Mouse (Mus musculus) monocyte, adult 5-6 weeks (primary cell): ENCODE results near the gene F2rl1. TPM values are rescaled to one million over a fixed set of nuclear protein-coding genes. Genes with fewer than 3 reads are reported as not detected.
A peak's percentile ranks its signal among the peaks of the same experiment; 100 is the strongest.

ENCODE experiments used
- ATAC-seq: fragments of 153-309, 156-312 bp; replicated peaks from 2 replicates; pipeline ENCODE4 v1.8.0; 2017; ENCODE audit warnings: mild to moderate bottlenecking; ENCODE audit not compliant: low TSS enrichment, insufficient number of reproducible peaks, severe bottlenecking, poor library complexity, low FRiP score
- total RNA-seq: library from RNA; stranded (forward); fragments of 200-1000, 200-491, 200-594 nt; gene quantifications from 3 replicates; pipeline ENCODE4 v1.2.3, GENCODE M21; 2017

F2rl1 gene
- 1.4 to 5.0 TPM (median 1.9 TPM) in 3 replicates for total RNA-seq

GRCm38 (mm10) chr13:95524674-95525491 is at the start of gene F2rl1:
Gene F2rl1, minus strand, starts transcription at chr13:95525227.
- 0 out of 2 replicates have a peak, but pooled peaks have one; percentile 14 for ATAC-seq

- ATAC-seq = no peak
These were observed 45.9 kb upstream of the F2rl1 start for GRCm38 (mm10) chr13:95570877-95571276.

DNA sequence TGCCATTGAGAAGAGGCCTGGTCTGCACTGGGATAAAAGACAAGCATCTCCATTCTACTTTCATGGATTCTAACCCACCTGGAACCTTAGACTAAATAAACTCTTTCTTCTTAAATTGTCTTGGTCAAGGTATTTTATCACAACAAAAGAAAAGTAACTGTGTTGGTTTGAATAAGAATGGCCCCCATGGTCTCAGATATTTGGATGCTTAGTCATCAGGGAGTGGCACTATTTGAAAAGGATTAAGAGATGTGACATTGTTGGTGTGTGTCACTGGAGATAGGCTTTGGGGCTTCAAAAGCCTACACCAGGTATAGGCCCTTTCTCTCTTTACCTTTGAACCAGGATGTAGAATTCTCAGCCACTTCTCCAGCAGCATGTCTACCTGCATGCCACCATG is 44.3 kb upstream of the F2rl1 start:
- ATAC-seq = no peak

DNA sequence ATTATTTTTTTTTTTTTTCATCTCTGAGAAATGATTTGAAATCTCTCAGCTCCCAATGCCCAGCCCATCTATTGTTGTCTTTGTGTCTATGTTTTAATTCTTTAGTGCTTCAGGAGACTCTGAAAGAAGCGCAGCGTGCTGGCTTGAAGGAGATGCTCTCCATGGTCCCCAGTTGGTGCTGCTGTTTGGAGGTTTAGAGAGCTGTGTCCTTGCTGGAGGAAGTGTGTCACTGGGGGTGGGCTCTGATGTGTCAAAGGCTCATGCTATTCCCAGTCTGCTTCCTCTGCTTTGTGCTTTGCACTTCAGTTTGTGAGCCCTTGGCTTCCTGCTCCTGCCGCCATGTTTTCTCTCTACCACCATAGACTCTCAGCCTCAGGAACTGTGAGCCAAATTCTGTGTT is 43.3 kb upstream of the F2rl1 start:
- no peak for ATAC-seq

DNA sequence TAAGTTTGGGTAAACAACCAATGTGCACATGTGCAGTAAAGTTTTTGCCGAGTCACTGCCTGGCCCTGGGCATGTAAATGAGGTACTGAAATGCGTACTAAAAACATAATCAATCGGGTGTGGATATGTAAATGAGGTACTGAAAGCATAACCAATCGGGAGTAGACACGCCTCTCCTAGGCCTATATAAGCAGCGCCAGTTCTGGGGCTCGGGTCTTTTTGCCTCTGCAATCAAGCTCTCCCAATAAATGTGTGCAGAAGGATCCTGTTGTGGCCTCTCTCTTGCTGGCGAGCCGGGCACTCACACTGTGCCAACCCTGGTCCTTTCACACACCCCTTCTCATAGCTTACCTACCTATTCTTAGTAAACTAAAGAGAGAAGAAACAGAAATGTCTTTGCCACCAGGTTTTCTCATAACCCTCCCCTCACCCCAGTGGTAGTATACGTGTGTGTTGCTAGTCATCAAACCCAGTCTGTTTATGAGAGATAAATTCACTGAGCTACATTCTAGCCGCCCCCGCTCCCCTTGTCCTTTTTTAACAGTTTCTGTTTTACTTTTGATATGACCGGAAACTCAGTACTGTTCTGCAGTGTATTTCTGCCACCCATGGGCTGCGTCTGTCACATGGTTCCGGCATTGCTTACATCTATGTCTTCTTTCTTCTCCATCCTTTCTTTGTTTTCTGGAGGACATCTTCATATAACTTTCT is 42.0 kb upstream of the F2rl1 start:
- 0 out of 2 replicates have a peak, but pooled peaks have one; percentile 9 for ATAC-seq

DNA sequence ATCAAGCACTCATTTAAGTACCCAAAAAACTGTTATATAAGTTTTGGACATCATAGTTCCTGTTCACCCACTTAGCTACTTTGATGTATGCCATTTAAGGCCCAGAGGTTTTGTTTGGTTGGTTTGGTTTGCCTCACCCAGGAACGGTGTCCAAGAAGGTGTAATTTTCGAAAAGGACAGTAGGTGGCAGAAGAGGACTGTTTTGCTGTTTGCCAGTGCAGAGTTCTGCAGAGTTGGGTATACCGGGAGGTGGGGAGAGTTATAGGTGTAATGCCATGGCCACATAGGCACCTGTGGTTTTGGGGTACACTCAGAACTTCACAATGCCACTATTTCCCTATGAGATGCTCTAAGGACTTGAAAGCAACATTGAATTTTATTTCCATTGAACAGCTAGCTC is 38.7 kb upstream of the F2rl1 start:
- peak; percentile 80 for ATAC-seq

- no peak for ATAC-seq
These were observed 38.1 kb upstream of the F2rl1 start for GRCm38 (mm10) chr13:95563066-95563610.

GRCm38 (mm10) chr13:95557326-95557725 is 32.3 kb upstream of the F2rl1 start:
- ATAC-seq = no peak

DNA sequence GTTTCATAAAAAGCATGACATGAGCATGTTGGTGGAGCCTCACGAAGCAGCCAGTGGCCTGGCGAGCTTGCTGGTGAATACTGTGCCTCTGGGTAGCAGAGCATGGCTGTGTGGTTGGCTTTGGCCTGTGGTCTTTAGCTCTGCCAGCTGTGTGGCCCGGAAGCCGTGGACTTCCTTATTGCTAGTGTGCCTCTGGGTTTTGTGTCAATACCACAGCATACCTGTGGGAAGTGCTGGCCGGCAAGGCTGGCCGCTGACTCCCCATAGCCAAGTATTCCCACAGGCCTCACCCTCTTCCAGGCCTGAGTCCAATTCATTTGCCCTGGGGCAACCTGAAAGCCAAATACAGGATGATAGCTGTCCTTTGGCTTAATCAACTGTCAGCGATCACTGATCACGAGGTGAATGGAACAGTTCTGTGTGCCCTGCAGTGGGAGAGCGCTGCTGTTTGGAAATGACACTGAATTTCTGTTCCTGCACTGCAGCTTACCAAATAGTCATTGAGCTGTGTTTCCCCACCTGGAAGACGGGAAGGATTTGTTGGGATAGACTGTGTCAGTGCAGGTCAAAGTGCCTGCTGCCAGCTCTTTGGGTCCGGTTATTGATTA is 29.0 kb upstream of the F2rl1 start:
- ATAC-seq = peak; percentile 53; the same call in 1 of the 2 replicates

GRCm38 (mm10) chr13:95550636-95551370 is 25.8 kb upstream of the F2rl1 start:
- no peak for ATAC-seq

- ATAC-seq = no peak
These were observed 24.4 kb upstream of the F2rl1 start for GRCm38 (mm10) chr13:95549421-95549820.

GRCm38 (mm10) chr13:95548856-95549255 is 23.8 kb upstream of the F2rl1 start:
- ATAC-seq = no peak

DNA sequence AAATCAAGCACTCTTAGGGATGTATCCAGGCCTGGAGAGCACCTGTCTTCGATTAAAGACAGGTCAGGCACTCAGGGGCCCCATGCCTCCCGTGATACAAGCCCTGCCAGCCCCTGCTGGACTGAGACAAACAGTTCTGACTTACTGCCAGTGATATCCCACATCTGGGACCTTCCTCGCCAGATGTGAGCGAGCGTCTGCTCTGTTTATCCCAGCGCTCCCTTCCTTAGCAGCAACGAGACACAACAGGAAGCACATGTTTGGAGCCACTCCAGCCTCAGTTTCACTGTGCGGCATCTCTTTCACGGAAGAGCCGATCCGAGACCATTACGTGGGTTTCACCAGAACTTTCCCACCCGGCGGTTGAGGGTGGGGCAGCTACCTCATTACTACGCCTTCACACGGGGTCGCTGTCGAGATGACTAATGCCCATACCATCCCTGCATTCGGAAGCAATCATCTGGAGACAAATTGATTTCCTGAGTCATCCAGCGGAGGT is 23.3 kb upstream of the F2rl1 start:
- ATAC-seq = no peak

DNA sequence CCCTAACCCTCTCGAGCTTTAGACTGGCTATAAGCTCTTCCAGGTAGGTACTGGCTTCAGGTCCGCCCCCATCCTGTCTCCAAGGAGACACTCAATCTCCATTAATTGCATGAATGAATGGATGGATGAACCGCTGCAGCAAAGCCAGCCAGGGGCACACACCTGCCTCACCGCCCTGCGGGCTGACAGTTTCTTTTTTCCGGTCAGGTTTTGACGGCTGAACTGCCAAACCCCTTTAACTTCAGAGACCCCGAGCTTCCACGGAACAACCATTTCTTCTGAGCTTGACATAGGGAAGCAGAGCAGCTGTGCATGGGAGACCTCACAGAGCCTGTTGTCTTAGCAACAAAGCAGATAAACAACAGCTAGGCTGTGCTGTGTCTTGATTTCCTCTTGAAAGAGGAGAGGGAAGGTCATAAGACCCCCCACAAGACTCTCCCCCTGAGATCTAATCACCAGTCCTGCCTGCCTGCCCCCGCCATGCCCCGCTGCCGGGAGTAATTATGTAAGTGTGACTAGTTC is 22.1 kb upstream of the F2rl1 start:
- ATAC-seq = no peak

GRCm38 (mm10) chr13:95546251-95546650 is 21.2 kb upstream of the F2rl1 start:
- no peak for ATAC-seq

DNA sequence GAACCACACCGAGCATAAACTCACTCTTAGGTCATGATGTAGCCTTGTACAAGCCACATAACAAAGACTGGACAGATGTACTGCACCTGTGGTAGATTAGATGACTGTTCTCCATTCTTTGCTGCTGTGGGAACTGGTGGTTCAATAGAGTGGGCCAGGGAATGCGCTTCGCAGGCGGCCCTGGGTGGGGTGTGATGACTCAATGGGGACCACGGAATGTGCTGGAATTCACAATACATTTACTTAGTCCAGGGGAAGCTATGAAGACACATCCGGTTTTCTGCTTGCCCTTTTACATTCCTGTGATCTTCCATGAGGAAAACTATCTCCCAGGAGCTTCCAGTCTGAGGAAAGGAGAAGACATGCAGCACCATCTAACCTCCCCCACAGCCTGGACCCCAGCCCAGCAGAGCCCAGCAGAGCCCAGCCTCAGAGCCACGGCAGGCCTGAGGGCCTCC is 20.7 kb upstream of the F2rl1 start:
- ATAC-seq = no peak

DNA sequence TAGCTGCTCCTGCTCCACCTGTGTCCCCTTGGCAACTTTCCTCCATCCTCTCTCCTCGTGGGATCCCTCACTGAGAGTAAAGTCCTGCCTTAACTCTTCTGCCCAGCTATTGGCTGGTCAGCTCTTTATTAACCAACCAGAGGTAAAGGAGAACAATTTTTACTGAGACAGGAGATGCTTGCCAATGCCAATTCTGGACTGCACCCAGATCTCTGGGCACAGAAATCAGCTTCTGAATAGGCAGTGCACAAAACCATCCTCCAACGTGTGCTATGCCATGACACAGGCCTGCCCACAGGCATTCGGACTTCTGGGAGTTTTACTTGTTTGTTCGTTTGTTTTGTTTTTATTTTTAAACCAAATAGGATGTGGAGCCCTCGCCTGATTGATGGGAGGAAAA is 13.0 kb upstream of the F2rl1 start:
- no peak for ATAC-seq

DNA sequence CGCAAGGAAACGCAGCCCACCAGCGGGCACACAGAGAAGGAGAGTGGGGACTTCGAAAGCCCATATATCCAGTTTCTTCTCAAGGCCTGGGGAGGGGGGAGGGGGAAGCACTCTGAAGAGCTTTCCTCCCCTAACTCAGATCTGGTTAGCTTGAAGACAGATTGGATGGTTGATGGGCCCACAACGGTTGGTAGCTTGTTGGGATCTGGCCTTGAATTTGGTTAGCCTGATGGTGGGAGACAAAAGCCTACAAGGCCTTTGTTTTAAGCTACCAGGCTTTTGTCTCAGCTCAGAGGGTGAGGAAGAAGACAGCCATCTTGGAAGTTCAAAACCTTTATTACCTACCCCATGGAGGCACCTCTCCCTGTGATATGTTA is 11.1 kb upstream of the F2rl1 start:
- ATAC-seq = no peak
